Mouse (Mus musculus) T-helper 17 cell (primary cell): ENCODE measurements at regions not wholly inside any gene's neighbourhood (a gene's known extent, or its start where the extent isn't known, plus 50 kb on each side); places are given as distances from the start of the nearest gene placed in this dataset.

Experiments
- in situ Hi-C, 2 experiments: fragments of 300-600 bp; cut with MboI, MseI; formaldehyde crosslinking; loops; 1 replicate in 1 of 2; 2 replicates in 1 of 2; pipeline ENCODE4 v1.15.1; 2025; ENCODE audit warnings: high pct_unique_total_duplicates in 2 of 2

DNA sequence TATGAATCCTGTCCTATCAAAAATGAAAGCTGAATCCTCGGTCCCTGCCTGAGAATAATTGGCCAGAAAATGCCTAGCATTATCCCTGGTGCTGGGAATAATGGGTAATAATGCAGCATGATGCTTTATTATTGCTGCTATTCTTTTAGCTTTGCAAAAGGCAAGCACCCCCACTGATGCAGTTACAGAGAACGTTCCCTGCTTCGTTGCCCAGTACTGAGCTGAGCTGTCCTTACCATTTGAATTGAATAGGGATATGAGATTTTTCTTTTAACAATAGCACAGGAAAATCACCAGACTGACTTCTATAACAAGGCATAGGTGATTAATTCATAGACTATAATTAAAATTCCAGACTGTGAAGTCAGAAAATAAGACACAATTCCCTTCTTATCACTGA, 566.5 kb downstream of the Htr1a start:
- in situ Hi-C loops: no loop called here

DNA sequence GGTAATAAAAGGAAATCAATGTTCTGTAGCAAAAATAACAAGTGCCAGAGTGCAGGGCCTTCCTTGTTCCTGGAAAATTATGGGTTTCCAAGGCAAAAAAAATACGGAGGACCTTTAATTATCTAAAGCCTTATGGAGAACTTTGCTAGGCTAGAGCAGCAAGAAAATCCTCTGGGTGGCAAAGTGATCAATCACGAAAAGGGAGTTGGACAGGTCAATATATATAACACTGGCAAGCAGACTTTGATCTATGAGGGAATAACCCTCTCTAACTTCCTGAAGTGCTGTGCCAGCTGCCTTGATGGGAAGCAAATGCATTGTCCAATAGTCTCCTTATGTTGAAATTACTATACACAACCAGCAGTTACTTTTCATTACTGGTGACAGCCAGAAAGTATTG, 584.5 kb downstream of the Htr1a start:
- in situ Hi-C loops: loop anchor here in 1 of 2 experiments (5.0 kb wide), 1 partner anchor 51 kb away; no protein-coding TSS in a partner anchor
